Mouse (Mus musculus) embryonic facial prominence, embryonic 12.5 days (tissue): Measurements from ENCODE around the gene Slc5a5. TPM values are rescaled to one million over a fixed set of nuclear protein-coding genes. Genes with fewer than 3 reads are reported as not detected.
A peak's percentile ranks its signal among the peaks of the same experiment; 100 is the strongest.

Experiments used
- ATAC-seq: fragments of 200-750 bp; cut with Nextera tagmentation; 2 replicates; pipeline ENCODE4 v1.8.0; 2017; ENCODE audit not compliant: insufficient number of reproducible peaks, insufficient read depth, low FRiP score, low TSS enrichment
- H3K27ac ChIP-seq: fragments of 300-500 bp; sonication (generic); 2 replicates; pipeline ENCODE4 v1.5.1; 2016; ENCODE audit warnings: mild to moderate bottlenecking
- H3K27me3 ChIP-seq: fragments of 300-500 bp; sonication (generic); 2 replicates; pipeline ENCODE4 v1.6.1; 2016; ENCODE audit warnings: mild to moderate bottlenecking, moderate library complexity
- H3K36me3 ChIP-seq: fragments of 300-500 bp; sonication (generic); 2 replicates; pipeline ENCODE4 v1.6.1; 2016; ENCODE audit warnings: mild to moderate bottlenecking
- H3K4me1 ChIP-seq: fragments of 300-500 bp; sonication (generic); 2 replicates; pipeline ENCODE4 v1.6.1; 2016
- H3K4me2 ChIP-seq: fragments of 300-500 bp; sonication (generic); replicated peaks from 2 replicates; pipeline ENCODE4 v1.6.1; 2016; ENCODE audit warnings: mild to moderate bottlenecking, moderate library complexity
- H3K4me3 ChIP-seq: fragments of 300-500 bp; sonication (generic); 2 replicates; pipeline ENCODE4 v1.5.1; 2016; ENCODE audit warnings: mild to moderate bottlenecking
- H3K9ac ChIP-seq: fragments of 300-500 bp; sonication (generic); 2 replicates; pipeline ENCODE4 v1.6.1; 2016; ENCODE audit warnings: mild to moderate bottlenecking, moderate library complexity
- H3K9me3 ChIP-seq: fragments of 300-500 bp; sonication (generic); 2 replicates; pipeline ENCODE4 v1.6.1; 2016; ENCODE audit warnings: mild to moderate bottlenecking, moderate library complexity
- WGBS: fragments of 180-500 bp; shearing (Covaris S2); methylation state at CpG from one replicate; pipeline ENCODE4 v1.1.7; 2016; 5-methylcytosine and 5-hydroxymethylcytosine counted together
- polyA plus RNA-seq: library from polyadenylated mRNA; unstranded; fragments of >200 nt; fragmentation: Nextera tagmentation; extraction: Ambion mirVana; gene quantifications from 2 replicates; pipeline ENCODE4 v1.2.1, GENCODE M21; 2016

Slc5a5 gene
- polyA plus RNA-seq, 1 experiment from 2014 or later: 0.20 TPM

DNA sequence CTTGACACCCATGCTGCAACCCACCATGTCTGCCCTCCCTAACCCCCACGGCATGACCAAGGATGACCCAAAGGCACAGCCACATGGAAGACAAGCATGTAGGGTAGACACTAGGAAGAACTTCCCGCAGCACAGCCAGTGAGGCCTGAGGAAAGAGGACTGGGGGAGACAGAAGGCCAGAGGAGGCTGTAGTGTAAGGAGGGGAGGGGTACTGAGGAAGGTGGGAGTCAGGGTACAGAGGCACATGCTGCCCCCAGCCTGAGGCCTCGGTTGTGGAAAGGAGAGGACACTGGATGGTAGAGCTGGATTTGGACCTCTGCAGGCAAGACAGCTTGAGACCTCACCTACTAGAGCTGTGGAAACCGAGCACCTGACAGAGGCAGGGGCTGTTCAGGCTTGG, 41.6 kb downstream of the Slc5a5 start:
- Histone ChIP-seq H3K4me3 (no peak overlapping the region), H3K4me2 (no peak overlapping the region), H3K27ac (no peak overlapping the region), H3K9me3 (no peaks in the 10 kb centered on the region), H3K4me1 (no peaks in the 10 kb centered on the region), H3K9ac (no peak overlapping the region), H3K36me3 (no peaks in the 10 kb centered on the region), H3K27me3 (no peaks in the 10 kb centered on the region; the same call in 1 of the 2 replicates)
- WGBS: 80% methylated on average over 4 of the region's 4 CpGs
- no peak for ATAC-seq

DNA sequence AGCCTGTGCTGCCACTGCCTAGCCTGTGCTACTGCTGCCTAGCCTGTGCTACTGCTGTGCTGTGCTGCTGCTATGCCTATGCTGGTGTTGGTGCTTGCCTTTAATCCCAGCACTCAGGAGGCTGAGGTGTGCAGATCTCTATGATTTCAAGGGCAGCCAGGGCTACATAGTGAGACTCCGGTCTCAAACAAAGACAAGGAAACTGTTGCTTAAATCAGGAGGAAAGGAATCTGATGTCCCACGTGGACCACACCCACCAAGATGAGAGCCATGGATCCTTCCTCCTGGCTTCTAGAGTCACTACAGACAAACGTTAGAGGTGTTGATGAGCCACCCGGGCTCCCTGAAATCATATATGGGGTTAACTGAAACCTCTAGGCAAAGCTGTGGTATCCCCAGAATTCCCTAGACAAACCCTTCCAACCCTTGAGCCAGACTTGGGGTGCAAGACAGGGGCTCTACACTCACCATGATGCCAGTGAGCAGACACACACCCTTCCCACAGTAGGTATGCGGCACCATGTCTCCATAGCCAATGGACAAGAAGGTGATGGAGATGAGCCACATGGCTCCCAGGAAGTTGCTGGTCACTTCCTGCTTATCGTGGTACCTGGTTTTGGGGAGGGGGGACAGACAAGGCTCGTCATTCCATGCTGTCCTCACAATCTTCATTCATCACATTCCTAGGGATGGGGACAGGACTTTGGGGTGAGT, 42.3 kb downstream of the Slc5a5 start:
- H3K4me3 ChIP-seq: no peak overlapping the region
- 73% methylated on average over 7 of the region's 7 CpGs for WGBS
- no peak overlapping the region for H3K27ac ChIP-seq
- H3K9ac ChIP-seq: no peak overlapping the region
- H3K36me3 ChIP-seq: no peaks in the 10 kb centered on the region
- no peak for ATAC-seq
- H3K9me3 ChIP-seq: no peaks in the 10 kb centered on the region
- H3K4me1 ChIP-seq: no peaks in the 10 kb centered on the region
- no peaks in the 10 kb centered on the region; the same call in 1 of the 2 replicates for H3K27me3 ChIP-seq
- no peak overlapping the region for H3K4me2 ChIP-seq

DNA sequence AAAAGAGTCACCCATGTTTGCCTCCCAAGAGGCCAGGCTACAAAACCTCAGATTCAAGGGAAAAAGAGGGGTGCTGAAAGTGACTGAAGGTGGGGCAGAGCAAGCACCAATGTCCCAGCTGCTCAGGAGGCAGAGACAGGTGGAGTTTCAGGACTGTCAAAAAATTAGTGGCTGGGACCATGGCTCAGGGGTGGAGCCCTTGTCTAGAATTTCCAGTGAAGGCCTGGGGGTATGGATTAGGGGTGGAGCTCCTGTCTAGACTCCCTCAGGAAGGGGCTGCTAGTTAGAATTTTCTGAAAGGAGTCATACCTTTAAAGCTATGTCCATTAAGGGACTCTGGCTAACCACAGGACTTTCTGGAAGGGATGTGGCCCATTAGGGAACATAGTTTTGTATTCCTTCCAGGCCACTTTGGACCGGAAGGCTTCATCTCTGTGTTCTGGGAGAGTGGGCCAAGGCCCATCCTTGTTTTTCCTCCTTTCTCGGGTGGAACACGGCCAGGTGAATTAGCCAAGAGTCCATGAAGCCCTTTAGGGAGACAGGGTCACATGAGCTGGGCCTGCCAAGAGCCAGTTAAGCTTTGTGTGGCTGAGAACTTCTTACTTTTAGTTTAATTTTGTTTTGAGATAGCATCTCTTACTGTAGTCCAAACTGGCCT, 43.1 kb downstream of the Slc5a5 start:
- Histone ChIP-seq H3K27ac (no peak overlapping the region), H3K4me2 (no peak overlapping the region), H3K4me1 (no peaks in the 10 kb centered on the region), H3K36me3 (no peaks in the 10 kb centered on the region), H3K9ac (no peak overlapping the region), H3K4me3 (no peak overlapping the region), H3K27me3 (no peaks in the 10 kb centered on the region), H3K9me3 (no peaks in the 10 kb centered on the region)
- ATAC-seq: no peak
- 86% methylated on average over 3 of the region's 3 CpGs for WGBS

DNA sequence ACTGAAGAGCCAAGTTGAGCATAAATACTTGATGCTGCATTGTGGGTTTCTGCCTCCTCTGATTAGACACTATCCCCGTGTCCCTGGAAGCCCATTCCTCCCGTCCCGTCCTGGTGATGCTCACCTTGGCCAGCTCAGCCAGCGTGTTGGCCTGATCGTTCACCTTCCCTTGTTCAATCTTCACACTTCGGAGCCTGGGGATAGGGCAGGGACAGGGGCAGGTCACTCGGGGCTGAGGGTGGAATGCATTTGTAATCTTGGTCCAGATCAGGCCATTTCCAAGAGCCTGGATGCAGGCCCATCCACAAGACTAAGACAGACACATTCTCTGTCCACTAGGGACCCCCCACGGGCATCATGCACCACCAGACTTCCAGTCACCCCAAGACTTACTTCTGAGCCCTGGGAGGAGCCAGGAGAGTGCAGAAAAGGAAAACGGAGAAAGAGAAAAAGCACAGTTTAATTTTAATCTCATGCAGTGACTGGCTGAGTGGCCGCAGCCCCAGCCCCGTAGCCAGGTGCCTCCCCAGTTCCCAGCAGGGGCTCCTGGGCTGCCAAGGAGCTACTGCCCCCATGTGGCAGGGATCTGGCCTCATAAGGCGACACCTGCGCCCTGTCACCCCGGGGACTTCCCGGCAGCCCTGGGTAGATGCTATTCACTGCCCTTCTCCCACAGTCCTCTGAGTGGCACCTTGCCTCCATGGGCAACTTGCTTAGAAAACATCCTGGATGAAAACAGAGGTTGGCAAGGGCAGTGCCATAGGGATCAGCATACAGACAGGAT, 46.0 kb downstream of the Slc5a5 start:
- Histone ChIP-seq H3K9me3 (no peaks in the 10 kb centered on the region), H3K9ac (no peak overlapping the region), H3K4me1 (no peaks in the 10 kb centered on the region), H3K4me2 (no peak overlapping the region), H3K27me3 (no peaks in the 10 kb centered on the region), H3K4me3 (no peak overlapping the region), H3K36me3 (no peaks in the 10 kb centered on the region), H3K27ac (no peak overlapping the region)
- WGBS: 52% methylated on average over 15 of the region's 15 CpGs
- ATAC-seq: no peak

DNA sequence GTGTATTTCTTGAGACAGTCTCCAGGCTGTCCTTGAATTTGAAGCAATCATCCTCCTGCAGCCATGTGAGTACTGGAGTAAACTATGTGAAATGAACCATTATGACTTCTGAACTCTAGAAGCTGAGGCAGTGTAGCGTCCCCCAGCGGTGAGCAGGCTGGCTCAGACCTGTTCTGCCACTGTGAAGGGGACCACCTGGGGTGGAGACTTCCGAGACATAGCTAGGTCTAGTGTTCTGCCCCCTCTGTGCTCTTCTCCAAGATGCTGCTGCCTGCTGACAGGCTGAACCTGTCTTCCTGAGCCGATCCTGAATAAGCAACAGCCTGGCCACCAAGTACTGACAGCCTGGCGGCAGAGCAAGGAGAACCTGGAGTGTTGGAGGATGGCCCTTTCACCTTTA, 47.4 kb downstream of the Slc5a5 start:
- H3K9ac ChIP-seq: no peak overlapping the region
- ATAC-seq: no peak
- no peak overlapping the region for H3K4me2 ChIP-seq
- no peaks in the 10 kb centered on the region for H3K4me1 ChIP-seq
- no peaks in the 10 kb centered on the region for H3K36me3 ChIP-seq
- no peaks in the 10 kb centered on the region for H3K9me3 ChIP-seq
- no peaks in the 10 kb centered on the region for H3K27me3 ChIP-seq
- WGBS: 43% methylated on average over 5 of the region's 5 CpGs
- no peak overlapping the region for H3K27ac ChIP-seq
- H3K4me3 ChIP-seq: no peak overlapping the region

DNA sequence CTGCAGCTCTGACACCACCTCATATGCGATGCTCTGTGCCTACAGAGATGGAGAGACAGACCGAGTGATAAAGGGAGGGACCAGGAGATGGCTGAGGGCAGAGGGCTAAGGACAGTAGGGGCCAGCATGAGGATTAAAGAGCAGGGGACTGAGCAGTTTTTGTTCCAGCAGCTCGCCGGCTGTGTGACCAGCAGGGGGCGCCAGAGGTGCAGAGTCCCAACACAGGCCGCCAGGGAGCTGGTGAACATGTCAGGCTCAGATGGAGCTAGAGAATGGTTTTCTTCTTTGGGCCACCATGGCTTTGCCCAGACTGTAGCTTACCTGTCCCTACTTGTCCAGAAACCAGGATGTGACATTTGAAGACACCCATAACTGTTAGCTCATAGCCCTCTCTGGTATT, 48.0 kb downstream of the Slc5a5 start:
- no peak for ATAC-seq
- H3K4me2 ChIP-seq: no peak overlapping the region
- 0 out of 2 replicates have a peak overlapping the region, but pooled peaks have one; percentile 2 for H3K9ac ChIP-seq
- no peaks in the 10 kb centered on the region for H3K9me3 ChIP-seq
- H3K27me3 ChIP-seq: no peaks in the 10 kb centered on the region
- no peaks in the 10 kb centered on the region for H3K36me3 ChIP-seq
- no peak overlapping the region for H3K4me3 ChIP-seq
- H3K4me1 ChIP-seq: no peaks in the 10 kb centered on the region
- no peak overlapping the region for H3K27ac ChIP-seq
- 0% methylated on average over 6 of the region's 6 CpGs for WGBS

DNA sequence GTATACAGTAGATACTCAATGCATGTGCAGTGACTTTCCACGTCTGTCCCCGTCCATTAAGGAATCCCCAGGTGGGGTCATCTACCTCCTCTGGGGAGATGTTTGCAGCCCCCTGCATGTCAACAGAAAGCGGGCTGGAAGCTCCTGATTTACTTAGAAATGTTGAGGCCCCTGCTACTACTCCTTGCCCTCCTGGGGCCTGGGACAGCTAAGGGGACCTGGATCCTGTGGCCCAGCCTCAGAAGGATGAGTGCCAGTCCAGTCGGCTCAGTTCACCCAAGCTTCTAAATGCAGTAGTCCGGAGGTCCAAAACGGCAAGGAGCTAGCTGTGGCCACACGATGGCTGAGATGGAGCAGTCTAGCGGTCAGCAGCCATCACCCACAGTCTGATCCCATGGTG, 48.6 kb downstream of the Slc5a5 start:
- no peak for ATAC-seq
- H3K9ac ChIP-seq: 0 out of 2 replicates have a peak overlapping the region, but pooled peaks have one; percentile 2
- no peaks in the 10 kb centered on the region for H3K9me3 ChIP-seq
- H3K4me1 ChIP-seq: no peaks in the 10 kb centered on the region
- H3K4me3 ChIP-seq: no peak overlapping the region
- no peak overlapping the region for H3K4me2 ChIP-seq
- no peak overlapping the region for H3K27ac ChIP-seq
- H3K36me3 ChIP-seq: no peaks in the 10 kb centered on the region
- 88% methylated on average over 8 of the region's 8 CpGs for WGBS
- H3K27me3 ChIP-seq: no peaks in the 10 kb centered on the region

DNA sequence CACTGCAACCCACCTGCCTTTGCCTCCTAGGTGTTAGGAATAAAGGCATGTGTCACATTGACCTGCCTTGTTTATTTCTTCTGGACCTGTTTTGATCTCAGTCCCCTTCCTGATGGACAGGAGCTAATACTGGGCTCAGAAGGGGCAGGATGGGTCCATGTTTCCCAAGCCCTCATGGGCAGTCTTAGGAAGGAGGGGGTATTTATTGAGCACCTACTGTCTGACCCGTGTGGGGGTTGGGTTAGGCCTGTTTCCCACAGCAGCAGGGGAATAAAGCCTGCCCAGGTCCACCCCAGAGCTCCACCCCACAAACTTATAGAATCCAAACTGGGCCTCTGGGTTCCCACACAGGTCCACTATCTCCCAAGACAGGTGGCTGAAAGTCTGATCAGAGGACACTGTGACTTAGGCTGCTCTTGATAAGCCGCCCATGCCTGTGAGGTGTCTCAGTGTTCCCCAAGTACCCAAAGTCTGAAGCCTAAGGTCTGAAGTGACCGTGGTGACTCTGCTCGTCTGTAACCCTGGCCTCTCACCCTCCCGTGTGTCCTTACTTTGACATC, 49.3 kb downstream of the Slc5a5 start:
- 81% methylated on average over 5 of the region's 5 CpGs for WGBS
- Histone ChIP-seq H3K4me3 (no peak overlapping the region), H3K27me3 (no peaks in the 10 kb centered on the region), H3K36me3 (no peaks in the 10 kb centered on the region), H3K27ac (no peak overlapping the region), H3K9ac (no peak overlapping the region), H3K4me2 (no peak overlapping the region), H3K9me3 (no peaks in the 10 kb centered on the region), H3K4me1 (peaks cover 4% of the 10 kb centered on the region; the same call in 1 of the 2 replicates)
- ATAC-seq: no peak

DNA sequence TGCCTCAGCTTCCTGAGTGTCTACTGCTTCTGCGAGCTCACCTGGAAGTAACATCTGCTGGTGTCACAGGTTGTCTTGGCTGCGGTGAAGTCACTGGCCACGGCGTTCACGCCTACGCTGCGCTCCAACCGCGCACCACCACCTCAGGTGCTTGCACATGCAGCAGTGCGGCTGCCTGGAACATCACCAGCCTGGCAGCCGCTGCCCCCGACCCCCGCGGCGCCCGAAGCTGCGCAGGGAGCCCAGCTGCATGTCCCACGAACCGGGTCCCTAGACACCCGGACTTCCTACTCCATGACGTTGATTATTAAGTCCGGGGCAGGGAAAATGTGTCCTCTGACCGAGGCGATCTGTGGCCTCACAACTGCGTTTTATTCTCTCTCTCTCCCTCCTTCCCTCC, 50.1 kb downstream of the Slc5a5 start:
- H3K36me3 ChIP-seq: no peaks in the 10 kb centered on the region
- no peak overlapping the region for H3K9ac ChIP-seq
- H3K4me2 ChIP-seq: no peak overlapping the region
- no peaks in the 10 kb centered on the region for H3K27me3 ChIP-seq
- 68% methylated on average over 25 of the region's 25 CpGs for WGBS
- no peak overlapping the region for H3K4me3 ChIP-seq
- H3K9me3 ChIP-seq: no peaks in the 10 kb centered on the region
- H3K4me1 ChIP-seq: peaks cover 4% of the 10 kb centered on the region; the same call in 1 of the 2 replicates
- no peak overlapping the region for H3K27ac ChIP-seq
- no peak for ATAC-seq

DNA sequence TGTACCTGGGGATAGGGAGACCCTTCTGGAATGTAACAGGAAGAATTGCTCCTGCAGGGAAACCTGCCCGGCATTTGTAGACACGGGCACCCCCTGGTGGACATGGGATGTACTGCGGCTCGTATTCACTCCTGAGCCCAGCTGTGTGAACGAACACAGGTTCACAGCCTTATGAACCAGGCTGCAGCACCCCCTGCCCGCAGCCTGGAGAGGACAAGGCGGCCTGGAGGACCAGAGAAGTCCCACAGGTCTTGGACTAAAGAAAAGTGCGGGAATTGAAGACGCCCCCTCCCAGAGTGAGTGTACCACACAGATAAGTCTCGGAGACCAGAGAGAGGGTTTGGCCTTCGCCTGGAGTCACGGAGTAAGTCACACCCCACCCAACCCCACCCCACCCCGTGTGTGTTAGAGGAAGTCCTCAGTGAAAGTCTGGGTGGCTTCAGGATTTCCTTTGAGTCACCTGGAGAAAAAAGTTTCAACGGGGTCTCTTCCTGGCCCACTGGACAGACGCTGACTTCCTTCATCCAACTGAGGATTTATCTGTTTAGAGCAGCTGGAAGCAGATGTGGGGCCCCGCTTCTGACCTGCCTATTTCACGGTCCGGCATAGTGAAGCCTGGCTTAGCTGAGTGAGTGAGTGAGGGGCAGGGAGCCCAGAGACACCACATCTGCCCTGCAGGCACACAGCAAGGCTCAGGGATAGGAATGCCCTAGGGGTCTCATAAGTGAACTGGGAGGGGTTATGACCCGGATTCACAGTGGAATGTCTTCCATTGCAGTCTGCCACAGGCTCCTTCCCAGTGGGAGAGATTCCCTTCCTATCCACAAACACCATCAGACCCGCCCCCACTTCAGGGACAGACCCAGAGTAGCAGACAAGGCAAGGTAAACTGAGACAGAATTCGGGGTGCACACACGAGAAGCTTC, 51.1 kb downstream of the Slc5a5 start:
- Histone ChIP-seq H3K4me3 (no peak overlapping the region), H3K9ac (no peak overlapping the region), H3K36me3 (no peaks in the 10 kb centered on the region), H3K4me2 (no peak overlapping the region), H3K27ac (no peak overlapping the region), H3K9me3 (no peaks in the 10 kb centered on the region), H3K4me1 (peaks cover 4% of the 10 kb centered on the region; the same call in 1 of the 2 replicates), H3K27me3 (no peaks in the 10 kb centered on the region)
- WGBS: 35% methylated on average over 22 of the region's 22 CpGs
- no peak for ATAC-seq

DNA sequence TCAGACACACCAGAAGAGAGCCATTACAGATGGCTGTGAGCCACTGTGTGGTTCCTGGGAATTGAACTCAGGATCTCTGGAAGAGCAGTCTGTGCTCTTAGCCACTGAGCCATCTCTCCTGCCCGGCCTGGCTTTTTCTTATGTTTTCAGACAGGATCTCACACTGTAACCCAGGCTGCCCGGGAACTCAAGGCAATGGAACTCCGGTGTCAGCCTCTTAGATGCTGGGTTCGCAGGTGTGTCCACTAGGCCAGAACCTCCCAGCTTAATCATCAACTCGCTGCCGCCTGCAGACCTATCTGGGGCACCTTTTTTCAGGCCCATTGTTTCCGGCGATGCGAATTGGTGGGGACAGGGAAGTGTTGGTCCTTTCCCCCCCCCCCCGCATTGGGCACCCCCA, 52.0 kb downstream of the Slc5a5 start:
- Histone ChIP-seq H3K4me2 (no peak overlapping the region), H3K27ac (no peak overlapping the region), H3K9me3 (no peaks in the 10 kb centered on the region), H3K4me3 (no peak overlapping the region), H3K4me1 (peaks cover 4% of the 10 kb centered on the region; the same call in 1 of the 2 replicates), H3K27me3 (no peaks in the 10 kb centered on the region), H3K9ac (no peak overlapping the region), H3K36me3 (no peaks in the 10 kb centered on the region)
- no peak for ATAC-seq
- WGBS: 59% methylated on average over 10 of the region's 10 CpGs
